Mouse (Mus musculus): ENCODE results near the gene Bax.

Gene Bax

GRCm38 (mm10) chr7:45458748-45459563 is 7.7 kb downstream of the Bax start:
- intact Hi-C loops (cut with DNase I): no loop called here

- intact Hi-C loops (cut with DNase I): no loop called here
Observed at GRCm38 (mm10) chr7:45457204-45458060, 9.3 kb downstream of the Bax start.

- intact Hi-C loops (cut with DNase I): no loop called here
Observed at GRCm38 (mm10) chr7:45456721-45457203, 9.9 kb downstream of the Bax start.

GRCm38 (mm10) chr7:45455932-45456696 is 10.6 kb downstream of the Bax start:
- intact Hi-C loops (cut with DNase I): no loop called here

GRCm38 (mm10) chr7:45454971-45455370 is 11.7 kb downstream of the Bax start:
- intact Hi-C loops (cut with DNase I): loop anchor here (5.0 kb wide), 1 partner anchor 107 kb away; no protein-coding TSS in a partner anchor

GRCm38 (mm10) chr7:45451344-45451982 is 15.2 kb downstream of the Bax start:
- intact Hi-C loops (cut with DNase I): loop anchor here (5.0 kb wide), 1 partner anchor 111 kb away; no protein-coding TSS in a partner anchor

GRCm38 (mm10) chr7:45449974-45450373 is 16.7 kb downstream of the Bax start:
- intact Hi-C loops (cut with DNase I): loop anchor here (5.0 kb wide), 1 partner anchor 112 kb away; no protein-coding TSS in a partner anchor

GRCm38 (mm10) chr7:45447325-45447990 is 19.2 kb downstream of the Bax start:
- intact Hi-C loops (cut with DNase I): no loop called here

- intact Hi-C loops (cut with DNase I): no loop called here
Observed at GRCm38 (mm10) chr7:45446589-45446988, 20.1 kb downstream of the Bax start.

- intact Hi-C loops (cut with DNase I): loop anchor here (5.0 kb wide), 1 partner anchor 36 kb away; the partner anchor contains the start of gene Kcna7
Observed at GRCm38 (mm10) chr7:45443526-45444420, 22.9 kb downstream of the Bax start.

- intact Hi-C loops (cut with DNase I): no loop called here
Observed at GRCm38 (mm10) chr7:45437521-45438276, 29.0 kb downstream of the Bax start, which contains the start of gene Ruvbl2. Ruvbl2 (minus strand) TSS chr7:45438096.

GRCm38 (mm10) chr7:45437046-45437445 is 29.7 kb downstream of the Bax start:
- intact Hi-C loops (cut with DNase I): no loop called here

- intact Hi-C loops (cut with DNase I): no loop called here
Observed at GRCm38 (mm10) chr7:45436444-45436843, 30.3 kb downstream of the Bax start.

- intact Hi-C loops (cut with DNase I): no loop called here
Observed at GRCm38 (mm10) chr7:45435038-45435437, 31.7 kb downstream of the Bax start.

GRCm38 (mm10) chr7:45434203-45435015 is 32.3 kb downstream of the Bax start, which contains the start of gene Gys1:
Gys1 (plus strand) TSS chr7:45434844.
- intact Hi-C loops (cut with DNase I): no loop called here

- intact Hi-C loops (cut with DNase I): no loop called here
Observed at GRCm38 (mm10) chr7:45433835-45434202, 32.9 kb downstream of the Bax start.

GRCm38 (mm10) chr7:45426556-45426955 is 40.1 kb downstream of the Bax start:
- intact Hi-C loops (cut with DNase I): no loop called here

Measured in adrenal gland (tissue).